Mouse (Mus musculus) mouse trophoblast stem cell (cell line): ENCODE measurements around the gene Fscn3.

Experiments used
- in situ Hi-C, 2 experiments: fragments of 300-500 bp; cut with MseI, MboI; formaldehyde crosslinking; loops; 2 replicates in 1 of 2; 3 replicates in 1 of 2; pipeline ENCODE4 v1.15.1; 2025

The Fscn3 gene

DNA sequence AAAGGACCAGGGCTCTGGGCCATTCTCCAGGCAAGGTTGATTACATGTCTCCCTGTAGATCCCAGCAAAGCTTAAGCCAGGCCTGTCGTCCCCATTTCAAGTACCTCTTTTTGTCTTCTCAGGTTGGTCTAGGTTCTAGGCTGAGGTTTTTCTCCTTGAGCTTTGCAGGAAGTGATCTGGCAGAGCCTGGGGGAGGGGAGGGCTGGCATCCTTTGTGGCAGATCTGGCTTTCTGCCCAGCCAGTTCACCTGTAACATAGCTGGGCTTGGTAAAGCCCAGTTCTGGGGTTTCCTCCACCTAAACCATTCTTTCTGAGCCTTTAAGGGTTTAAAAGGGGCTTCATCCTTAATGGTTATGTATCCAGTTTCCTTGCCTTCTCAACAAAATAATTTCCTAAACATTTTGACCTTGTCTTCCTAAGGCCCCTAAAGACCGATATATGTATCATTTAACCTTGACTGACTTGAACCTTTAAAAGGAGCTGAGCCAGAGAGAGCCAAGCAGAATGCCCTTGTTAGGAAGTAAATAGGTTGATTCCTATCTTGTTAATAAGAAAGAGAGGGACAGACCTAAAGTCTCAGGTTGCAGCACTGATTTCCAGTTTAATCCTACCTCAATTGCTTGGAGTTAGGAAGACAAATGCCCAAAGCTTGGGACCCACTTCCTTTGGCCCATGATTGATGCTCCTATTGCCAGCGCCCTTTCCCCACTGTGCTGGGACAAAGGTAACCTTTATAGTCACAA is at the start of gene Fscn3:
Gene Fscn3 (plus strand): TSS at position 694 of the 744 bp plus-strand sequence.
- in situ Hi-C loops, result loop anchor here in 1 of 2 experiments (10.0 kb wide), 1 partner anchor 48 kb away; the partner anchor contains the start of gene Snd1

GRCm38 (mm10) chr6:28381983-28382382 is 45.6 kb upstream of the Fscn3 start:
- in situ Hi-C loops, result loop anchor here in 1 of 2 experiments (25.0 kb wide), 1 partner anchor 720 kb away; no protein-coding TSS in a partner anchor

- in situ Hi-C loops, result loop anchor here in 1 of 2 experiments (25.0 kb wide), 1 partner anchor 723 kb away; no protein-coding TSS in a partner anchor
These were observed 42.4 kb upstream of the Fscn3 start for GRCm38 (mm10) chr6:28385169-28385568.

GRCm38 (mm10) chr6:28389038-28389437 is 38.6 kb upstream of the Fscn3 start:
- in situ Hi-C loops, result loop anchor here in 1 of 2 experiments (25.0 kb wide), 1 partner anchor 727 kb away; no protein-coding TSS in a partner anchor

- in situ Hi-C loops, result loop anchor here in 1 of 2 experiments (25.0 kb wide), 1 partner anchor 734 kb away; no protein-coding TSS in a partner anchor
These were observed 31.3 kb upstream of the Fscn3 start for GRCm38 (mm10) chr6:28396051-28396852.

DNA sequence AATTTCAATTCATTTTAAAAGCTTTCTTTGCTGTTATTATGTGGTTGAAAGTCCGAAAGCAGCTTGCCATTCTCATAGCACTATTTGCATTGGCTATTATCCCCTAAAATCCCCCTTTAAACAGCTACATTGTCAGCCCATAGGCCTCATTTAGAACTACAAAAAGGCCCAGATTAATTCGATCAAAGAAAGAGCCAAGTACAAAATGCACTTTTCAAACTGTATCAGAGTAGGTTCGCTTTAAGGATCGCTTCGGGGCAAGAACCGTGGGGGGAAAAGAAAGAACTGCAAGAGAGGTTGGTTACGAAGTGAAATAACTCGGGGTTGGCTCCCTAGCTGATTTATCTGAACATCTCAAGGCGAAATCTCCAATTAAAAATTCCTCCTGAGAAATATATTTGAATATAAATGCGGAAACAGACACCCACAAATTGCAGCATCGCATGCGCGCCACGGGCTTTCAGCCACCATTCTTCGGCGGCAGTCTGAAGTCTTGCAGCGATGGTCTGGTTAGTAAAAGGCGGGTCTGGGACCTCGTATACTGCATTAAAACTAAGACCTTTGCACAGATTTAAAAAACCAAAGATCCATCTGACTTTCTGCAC is 30.6 kb upstream of the Fscn3 start:
- in situ Hi-C loops, result loop anchor here in 1 of 2 experiments (25.0 kb wide), 1 partner anchor 735 kb away; no protein-coding TSS in a partner anchor

DNA sequence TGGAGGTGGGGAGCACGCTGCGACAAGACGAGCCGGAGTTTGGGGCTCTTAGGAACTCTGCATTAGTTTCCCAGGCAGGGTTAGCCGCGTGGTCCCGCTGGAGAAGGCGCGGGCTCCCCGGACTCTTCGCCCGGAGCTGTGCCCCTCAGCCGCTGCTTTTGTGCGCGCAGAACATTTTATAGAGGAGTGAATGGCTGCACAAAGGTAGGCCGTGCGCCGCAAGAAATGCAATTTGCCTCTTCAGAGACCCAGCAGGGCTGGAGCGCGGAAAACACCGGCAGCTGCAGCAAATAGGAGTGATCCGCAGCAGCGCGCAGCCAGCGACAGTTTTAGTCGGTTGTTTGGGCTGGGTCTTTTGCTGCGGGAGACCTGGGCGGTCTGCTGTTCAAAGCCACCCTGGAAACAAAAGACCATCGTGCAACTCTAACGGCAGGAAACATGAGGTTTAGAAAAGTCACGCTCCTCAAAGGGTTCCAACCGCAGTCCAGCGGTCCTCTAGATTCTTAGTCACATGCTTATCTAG is 29.8 kb upstream of the Fscn3 start, which contains the start of gene Zfp800:
Gene Zfp800 (minus strand): TSS at position 325 of the 523 bp plus-strand sequence.
- in situ Hi-C loops, result loop anchor here in 1 of 2 experiments (25.0 kb wide), 1 partner anchor 735 kb away; no protein-coding TSS in a partner anchor

GRCm38 (mm10) chr6:28398726-28399125 is 28.9 kb upstream of the Fscn3 start:
- in situ Hi-C loops, result loop anchor here in 1 of 2 experiments (25.0 kb wide), 1 partner anchor 736 kb away; no protein-coding TSS in a partner anchor

DNA sequence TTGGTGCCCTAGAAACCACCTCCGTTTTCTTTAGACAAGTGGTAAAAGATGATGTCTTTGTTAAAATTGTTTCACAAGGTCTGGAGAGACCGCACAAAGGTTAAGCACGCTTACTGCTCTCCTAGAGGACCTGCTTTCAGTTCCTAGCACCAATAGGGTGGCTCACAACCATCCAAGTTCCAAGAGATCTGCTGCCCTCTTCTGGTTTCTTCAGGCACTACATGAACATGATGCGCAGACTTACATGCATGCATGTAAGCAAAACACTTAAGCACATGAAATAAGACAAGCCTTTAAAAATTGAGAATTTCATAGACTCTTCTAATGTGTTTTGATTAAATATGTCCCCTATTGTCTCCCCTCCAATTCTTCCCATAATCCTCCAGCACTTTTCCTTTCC is 27.8 kb upstream of the Fscn3 start:
- in situ Hi-C loops, result loop anchor here in 1 of 2 experiments (25.0 kb wide), 1 partner anchor 737 kb away; no protein-coding TSS in a partner anchor

DNA sequence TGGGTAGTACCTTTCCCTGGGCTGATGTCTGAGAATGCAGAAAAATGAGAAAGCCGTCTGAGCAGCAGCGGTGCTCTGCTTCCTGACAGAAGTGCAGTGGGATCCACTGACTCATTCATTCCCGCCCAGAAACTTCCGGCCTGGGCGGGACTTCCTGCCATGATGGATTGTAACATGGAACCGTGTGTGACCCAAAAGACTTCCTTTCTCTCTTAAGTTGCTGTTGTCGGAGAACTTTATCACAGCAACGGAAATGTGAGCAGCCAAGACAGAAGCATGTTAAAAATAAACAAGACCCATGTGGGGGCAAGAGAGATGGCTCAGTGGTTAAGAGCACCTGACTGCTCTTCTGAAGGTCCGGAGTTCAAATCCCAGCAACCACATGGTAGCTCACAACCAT is 17.5 kb upstream of the Fscn3 start:
- in situ Hi-C loops, result no loop called here

- in situ Hi-C loops, result no loop called here
These were observed 16.4 kb upstream of the Fscn3 start for GRCm38 (mm10) chr6:28411236-28411635.

- in situ Hi-C loops, result no loop called here
These were observed 10.6 kb upstream of the Fscn3 start for GRCm38 (mm10) chr6:28416981-28417380.

DNA sequence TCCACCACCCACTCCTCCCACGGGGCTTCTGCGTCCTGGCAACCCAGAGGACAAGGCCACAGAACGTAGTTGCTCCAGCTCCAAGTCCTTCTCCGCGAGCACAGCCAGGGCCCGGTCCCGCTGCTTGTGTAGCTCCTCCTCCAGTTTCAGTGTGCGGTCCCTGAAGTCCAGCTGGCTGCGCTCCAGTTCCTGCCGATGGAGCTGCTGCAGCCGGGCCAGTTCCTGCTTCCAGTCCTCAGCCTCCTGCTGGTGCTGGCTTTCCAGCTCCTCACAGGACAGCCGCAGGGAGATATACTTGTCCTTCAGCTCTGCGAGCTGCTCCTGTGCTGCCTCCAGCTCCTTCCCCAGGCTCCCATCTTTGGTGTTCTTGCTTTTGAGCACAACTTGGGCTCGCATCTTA is 9.1 kb upstream of the Fscn3 start:
- in situ Hi-C loops, result no loop called here

- in situ Hi-C loops, result loop anchor here in 1 of 2 experiments (10.0 kb wide), 1 partner anchor 55 kb away; the partner anchor contains the start of gene Snd1
These were observed 7.9 kb upstream of the Fscn3 start for GRCm38 (mm10) chr6:28419673-28420072.

DNA sequence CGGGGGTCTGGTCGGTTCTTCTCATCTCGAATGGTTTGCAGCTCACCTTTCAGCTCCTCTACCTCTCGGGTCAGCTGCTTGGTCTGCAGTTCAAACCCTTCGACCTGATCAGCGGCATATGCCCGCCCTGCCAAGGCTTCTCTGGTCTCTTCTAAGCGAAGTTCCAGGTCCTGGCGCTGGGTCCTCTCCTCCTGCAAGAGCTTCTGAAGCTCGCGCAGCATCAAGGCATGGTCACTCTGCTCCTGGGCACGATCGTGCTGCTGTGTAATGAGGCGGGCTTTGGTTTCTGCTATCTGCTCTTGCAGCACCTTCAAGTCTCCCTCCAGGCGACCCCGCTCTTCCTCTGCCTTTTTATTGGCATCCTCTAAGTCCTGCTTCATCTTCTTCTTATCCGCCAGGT is 7.2 kb upstream of the Fscn3 start:
- in situ Hi-C loops, result loop anchor here in 1 of 2 experiments (10.0 kb wide), 1 partner anchor 54 kb away; the partner anchor contains the start of gene Snd1

DNA sequence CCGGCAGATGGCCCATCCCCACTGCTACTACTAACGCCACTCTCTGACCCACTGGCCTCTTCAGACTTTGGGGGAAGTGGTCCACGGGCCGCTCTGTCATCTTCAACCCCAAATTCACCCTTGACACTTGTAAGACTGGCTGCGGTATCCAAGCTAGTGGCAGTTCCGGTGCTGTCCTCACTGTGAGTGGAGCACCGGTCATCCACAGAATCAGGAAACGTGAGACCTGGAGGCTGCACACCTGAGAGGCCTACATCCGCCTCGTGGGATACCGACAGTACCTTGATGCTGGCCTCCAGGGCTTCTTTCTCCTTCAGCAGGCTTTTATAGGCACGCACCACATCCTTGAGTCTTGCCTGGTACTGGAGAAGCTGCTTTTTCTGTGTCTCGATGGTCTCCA is 6.7 kb upstream of the Fscn3 start:
- in situ Hi-C loops, result loop anchor here in 1 of 2 experiments (10.0 kb wide), 1 partner anchor 54 kb away; the partner anchor contains the start of gene Snd1

DNA sequence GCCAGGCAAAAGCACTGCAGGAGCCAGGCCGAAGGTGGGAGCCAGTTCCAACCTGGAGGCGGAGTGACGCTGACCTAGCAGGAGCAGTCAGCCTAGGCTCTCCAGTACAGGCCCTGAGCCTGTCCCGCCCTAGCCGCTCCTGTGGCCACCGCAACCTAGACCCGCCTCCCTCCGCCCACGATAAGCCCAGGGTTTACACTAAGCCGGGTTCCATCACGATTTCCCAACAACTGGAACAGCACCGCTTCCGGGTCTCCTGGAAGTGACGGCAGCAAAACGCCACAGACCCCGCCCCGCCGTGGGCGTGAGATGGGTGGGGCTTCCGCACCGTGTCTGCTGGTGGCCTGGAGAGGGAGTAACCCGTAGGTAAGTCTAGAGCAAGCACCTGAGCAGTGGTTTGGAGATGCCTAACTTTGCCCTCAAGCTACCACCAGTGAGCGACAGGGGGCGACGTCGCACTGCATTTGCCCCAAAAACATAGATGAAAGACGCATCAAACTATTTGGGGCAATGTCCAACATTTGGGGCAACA is 6.1 kb upstream of the Fscn3 start:
- in situ Hi-C loops, result loop anchor here in 1 of 2 experiments (10.0 kb wide), 1 partner anchor 53 kb away; the partner anchor contains the start of gene Snd1

DNA sequence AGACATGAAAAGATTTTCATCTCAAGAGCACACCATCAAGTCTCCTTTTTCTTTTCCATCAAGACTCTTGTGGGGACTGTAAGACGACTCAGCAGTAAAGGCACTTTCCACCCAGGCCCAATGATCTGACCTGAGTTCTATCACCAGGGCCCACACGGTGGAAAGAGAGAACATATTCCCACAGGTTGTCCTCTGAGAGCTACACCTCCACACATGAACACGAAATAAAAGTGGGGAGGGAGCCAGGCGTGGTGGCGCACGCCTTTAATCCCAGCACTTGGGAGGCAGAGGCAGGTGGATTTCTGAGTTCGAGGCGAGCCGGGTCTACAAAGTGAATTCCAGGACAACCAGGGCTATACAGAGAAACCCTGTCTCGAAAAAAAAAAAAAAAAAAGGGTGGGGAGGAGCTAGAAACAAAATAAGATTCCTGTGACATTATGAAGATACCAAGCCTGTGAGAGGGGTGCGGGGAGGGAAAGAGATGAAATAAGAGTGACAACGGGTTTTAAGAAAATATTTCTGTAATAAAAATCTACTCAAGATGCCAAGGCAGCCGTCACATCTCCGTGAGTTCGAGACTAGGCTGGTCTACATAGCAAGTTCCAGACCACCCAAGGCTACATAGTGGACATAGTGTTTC is 4.8 kb upstream of the Fscn3 start:
- in situ Hi-C loops, result loop anchor here in 1 of 2 experiments (10.0 kb wide), 1 partner anchor 52 kb away; the partner anchor contains the start of gene Snd1

GRCm38 (mm10) chr6:28423313-28423712 is 4.3 kb upstream of the Fscn3 start, which contains the start of gene Arf5:
Arf5 (plus strand) TSS chr6:28423560.
- in situ Hi-C loops, result loop anchor here in 1 of 2 experiments (10.0 kb wide), 1 partner anchor 51 kb away; the partner anchor contains the start of gene Snd1
